Mouse (Mus musculus) right cerebral cortex, adult 2 months (tissue): ENCODE measurements around the gene Gm11020.
"Not testable (repeated sequence)": the region's sequence is repeated elsewhere in the genome, so short reads cannot be mapped to it uniquely, and the experiment has no call there.

Source experiments
- DNase-seq, 2 experiments: peaks; one replicate each; pipeline ENCODE4 v3.0.0; 2021 to 2022; ENCODE audit warnings: low spot score in 2 of 2

Gene Gm11020

DNA sequence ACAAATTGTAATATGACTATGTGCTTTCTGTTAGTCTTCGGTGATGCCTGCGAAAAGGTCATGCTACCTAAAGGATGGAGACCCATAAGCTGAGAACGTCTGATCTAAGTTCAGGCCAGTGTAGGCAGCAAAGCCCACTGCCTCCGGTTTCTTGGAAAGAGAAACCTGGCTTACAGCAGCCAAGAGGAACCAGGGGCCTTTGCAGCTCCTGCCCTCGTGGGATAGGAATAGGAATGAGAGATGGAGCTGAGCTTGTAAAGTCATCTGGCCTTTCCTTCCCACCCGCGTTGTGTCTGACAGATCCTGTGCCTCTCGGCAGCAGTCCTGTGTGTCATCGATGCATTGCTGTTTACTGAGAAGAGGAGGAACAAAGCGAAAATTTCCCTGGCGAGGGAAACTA is at the start of gene Gm11020:
TSS of gene Gm11020 (plus strand) at position 301 of the 400 bp plus-strand sequence.
- not testable (repeated sequence) for DNase-seq

DNA sequence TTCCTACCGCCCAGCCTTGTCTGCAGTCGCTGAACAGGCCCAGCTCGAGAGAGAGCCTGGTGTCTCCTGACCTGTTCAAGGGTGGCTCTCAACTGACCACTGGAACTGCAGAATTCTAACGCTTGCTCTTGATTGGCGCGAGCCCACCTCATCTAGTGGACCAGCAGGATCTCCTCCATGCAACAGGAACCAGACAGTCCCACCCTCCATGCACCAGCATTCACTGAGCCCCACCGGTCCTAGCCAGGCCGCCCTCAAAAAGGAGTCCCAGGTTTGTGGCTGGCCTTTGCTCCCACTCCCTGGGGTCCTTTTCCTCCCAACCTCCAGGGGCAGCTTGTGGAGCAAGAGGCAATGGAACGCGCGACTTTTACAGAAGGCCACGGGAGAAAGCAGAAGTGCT is 28.3 kb upstream of the Gm11020 start, which contains the start of gene Cmtm2a:
TSS of gene Cmtm2a (minus strand) at position 101 of the 400 bp plus-strand sequence.
- not testable (repeated sequence) for DNase-seq

DNA sequence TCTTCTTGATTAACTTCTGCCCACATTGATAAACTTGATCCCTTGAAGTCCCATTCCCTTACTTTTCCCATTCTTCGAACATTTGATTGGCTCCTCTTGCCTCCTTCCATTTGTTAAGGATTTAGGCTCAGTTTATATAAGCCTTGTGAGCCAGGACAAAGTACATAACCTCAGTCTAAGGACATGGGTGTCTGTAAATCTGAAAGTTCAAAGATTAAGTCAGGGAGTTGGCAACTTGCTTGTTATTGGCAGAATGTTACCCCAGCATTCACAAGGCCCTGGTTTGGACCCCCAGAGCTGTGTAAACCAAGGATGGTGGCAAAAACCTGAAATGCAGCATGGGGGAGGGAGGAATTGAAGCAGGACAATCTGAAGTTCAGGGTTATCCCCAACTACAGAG is 27.0 kb upstream of the Gm11020 start:
- DNase-seq = no peak

DNA sequence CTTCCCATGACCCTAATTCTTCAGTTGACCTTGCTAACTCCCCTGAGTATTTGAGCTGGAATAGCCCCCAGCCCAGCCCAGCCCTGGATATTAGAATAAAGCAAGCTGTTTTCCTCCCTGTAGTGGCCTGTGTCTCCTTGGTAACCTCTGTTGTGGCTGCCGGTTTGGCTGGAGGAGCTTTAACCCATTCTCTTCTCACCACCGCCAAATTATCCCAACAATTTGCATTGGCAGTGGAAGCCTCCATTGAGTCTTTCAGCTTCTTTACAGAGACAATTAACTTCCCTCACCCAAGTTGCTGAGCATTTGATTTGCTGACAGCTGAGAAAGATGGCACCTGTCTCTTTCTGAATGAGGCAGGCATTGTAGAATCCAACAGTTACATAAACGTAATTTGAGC is 19.8 kb upstream of the Gm11020 start:
- DNase-seq = peak in 1 of 2 experiments; percentile 4

DNA sequence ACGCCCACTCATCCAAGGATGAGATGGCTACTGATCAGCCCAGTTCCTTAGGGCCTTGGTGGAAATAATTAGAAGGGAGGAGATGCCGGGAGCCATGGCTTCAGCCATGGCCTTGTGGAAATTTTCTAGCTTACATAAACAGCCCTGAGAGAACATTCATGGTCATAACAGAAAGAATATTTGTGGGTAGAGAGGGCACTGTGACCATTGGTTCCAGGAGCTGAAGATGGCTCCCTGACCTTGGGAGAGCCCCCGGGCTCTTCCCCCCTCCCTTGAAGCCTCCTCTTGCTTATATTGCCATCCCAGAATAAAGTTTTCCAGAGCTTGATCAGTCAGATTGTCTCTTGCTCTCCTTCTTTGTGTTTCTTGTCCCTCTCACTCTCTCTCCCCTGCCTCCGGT is 18.8 kb upstream of the Gm11020 start:
- DNase-seq = not testable (repeated sequence)

DNA sequence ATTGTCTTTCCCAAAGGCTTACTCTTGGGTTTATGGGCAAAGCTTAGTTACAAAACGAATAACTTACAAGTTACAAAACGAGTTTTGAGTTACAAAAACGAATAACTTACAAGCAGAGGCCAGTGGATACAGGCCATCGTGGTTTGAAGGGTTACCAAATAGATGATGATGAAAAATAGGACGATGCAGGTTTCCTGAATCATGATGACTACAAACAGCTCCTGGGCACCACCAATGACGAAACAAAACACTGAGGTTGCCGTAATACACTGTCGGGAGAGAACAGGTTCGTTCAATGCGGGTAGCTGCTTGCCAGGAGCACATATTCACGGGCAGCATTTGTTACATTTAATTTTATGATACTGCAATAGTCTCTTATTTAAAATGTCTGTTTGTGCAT is 16.4 kb upstream of the Gm11020 start:
- no peak for DNase-seq

DNA sequence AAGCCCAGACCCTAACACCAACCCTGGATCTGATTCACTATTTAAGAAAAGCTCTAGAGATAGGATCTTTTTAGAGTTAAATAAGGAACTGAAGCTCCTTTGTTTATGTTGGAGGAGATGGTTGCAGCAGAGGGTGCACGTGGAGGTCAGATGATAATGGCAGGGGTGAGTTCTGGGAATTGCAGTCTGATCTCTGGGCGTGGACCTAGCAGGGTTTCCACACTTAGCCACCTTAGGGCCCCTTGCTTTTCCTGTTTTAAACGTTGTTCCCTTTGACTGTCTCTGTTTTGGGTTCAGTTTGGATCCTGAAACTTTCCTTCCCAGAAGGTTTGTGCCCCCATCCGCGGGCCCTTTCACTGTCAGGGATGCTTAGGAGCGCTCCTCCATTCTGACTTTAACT is 13.0 kb upstream of the Gm11020 start:
- not testable (repeated sequence) for DNase-seq

DNA sequence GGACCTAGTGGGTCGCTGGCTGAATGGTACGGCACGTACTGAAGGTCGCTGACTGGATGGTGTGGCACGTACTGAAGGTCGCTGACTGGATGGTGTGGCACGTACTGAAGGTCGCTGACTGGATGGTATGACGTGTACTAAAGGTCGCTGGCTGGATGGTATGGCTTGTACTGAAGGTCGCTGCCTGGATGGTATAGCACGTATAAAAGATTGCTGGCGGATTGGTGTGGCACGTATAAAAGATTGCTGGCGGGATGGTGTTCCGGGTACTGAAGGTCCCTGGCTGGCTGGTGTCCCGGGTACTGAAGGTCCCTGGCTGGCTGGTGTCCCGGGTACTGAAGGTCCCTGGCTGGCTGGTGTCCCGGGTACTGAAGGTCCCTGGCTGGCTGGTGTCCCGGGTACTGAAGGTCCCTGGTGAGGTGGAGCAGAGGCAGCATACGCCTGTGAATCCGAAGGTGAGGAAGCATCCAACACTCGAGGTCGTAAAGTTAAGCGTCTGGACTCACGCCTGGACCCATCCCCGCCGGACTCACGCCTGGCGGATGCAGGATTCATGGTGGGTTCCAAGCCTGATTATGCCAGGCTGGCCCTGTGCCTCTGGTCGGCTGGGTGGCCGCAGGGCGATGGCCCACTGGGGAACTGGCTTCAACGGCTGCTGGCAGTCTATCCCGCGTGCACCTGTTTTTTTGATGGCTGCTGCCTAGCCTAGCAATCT is 11.8 kb upstream of the Gm11020 start, which contains the start of the genes Gm45711 and Cmtm1:
TSS of gene Gm45711 (minus strand) at position 641 of the 715 bp plus-strand sequence.
TSS of gene Cmtm1 (minus strand) at position 705 of the 715 bp plus-strand sequence.
- peak in 1 of 2 experiments; percentile 3 for DNase-seq

DNA sequence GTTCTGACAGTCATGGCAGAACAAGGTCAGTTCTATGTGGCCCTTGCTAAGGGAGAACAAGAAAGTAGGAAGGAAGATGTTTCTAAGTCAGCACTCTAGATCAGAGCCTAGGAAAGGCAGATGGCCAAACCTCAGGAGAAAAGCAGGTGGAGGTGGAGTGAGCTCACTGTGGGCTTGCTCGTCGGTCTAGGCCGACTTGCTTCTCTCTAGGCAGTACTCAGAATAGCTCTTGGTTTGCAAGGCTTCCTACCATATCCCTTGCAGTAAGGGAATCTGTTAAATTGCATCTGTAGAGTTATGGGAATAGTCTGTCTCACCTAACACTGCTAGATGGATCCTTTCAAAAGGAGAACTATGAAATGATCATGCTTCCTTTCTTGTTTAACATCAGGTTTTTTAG is 9.3 kb upstream of the Gm11020 start:
- peak in 1 of 2 experiments; percentile 8 for DNase-seq

DNA sequence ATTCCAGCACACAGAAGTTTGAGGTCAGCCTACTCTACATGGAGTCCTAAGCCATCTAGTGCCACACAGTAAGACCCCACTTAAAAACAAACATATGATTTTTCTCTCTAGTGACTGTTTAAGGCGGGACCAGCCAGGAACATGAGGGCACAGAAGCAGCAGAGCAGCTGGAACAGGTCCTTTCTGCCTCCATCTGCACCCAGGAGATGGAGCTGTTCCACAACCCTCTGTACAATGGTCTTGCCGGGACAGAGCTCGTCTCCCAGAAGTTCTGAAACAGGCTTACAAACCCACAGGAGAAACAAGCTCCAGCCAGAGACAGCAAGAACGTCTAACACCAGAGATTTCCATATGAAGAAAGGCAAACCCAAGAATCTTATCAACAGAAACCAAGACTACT is 8.1 kb upstream of the Gm11020 start:
- DNase-seq = peak in 1 of 2 experiments; percentile 6

DNA sequence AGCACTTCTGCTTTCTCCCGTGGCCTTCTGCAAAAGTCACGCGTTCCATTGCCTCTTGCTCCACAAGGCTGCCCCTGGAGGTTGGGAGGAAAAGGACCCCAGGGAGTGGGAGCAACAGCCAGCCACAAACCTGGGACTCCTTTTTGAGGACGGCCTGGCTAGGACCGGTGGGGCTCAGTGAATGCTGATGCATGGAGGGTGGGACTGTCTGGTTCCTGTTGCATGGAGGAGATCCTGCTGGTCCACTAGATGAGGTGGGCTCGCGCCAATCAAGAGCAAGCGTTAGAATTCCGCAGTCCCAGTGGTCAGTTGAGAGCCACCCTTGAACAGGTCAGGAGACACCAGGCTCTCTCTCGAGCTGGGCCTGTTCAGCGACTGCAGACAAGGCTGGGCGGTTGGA is 563 bp downstream of the Gm11020 start, which contains the start of gene Cmtm2b:
TSS of gene Cmtm2b (plus strand) at position 301 of the 400 bp plus-strand sequence.
- not testable (repeated sequence) for DNase-seq

DNA sequence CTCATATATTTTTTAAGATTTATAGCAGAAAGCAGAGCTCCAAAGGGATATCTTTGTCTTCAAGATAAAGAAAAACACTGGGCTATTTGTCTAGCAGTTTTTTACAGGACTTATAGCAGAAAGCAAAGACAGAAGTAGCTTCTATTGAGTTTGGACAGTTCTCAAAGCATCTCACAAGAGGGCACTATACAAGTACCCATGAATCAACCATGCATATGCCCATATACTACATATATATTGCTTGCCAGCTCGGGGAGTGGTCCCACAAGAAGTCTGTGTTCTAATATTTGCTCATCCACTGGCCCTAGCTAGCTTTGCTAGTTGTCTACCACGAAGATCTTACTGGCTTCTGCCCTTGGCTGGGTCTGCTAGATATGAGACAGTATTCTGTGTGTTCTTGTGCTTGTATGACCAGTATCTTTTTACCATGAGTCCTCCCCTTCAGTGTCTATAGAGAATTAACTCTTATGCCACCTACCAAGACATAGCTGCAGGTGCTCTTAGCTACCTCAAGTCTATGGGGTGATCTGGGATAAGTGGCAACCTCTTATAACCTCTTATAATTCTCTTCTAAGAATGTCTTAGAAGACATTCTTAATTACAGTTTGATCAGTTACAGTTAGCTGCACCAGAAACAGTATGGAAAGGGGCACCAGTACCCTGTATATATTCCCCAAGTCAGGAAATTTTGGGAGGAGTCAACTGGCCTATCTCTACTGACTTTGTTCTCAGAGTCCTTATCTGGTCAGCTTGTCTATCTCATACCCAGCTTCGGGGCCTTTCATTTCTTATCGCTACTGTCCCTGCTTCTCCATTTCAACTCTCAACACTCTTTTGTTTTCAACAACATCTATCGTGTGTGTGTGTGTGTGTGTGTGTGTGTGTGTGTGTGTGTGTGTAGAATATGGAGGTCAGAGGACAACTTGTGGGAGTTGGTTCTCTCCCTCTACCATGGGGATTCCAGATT is 11.6 kb downstream of the Gm11020 start:
- DNase-seq = no peak

DNA sequence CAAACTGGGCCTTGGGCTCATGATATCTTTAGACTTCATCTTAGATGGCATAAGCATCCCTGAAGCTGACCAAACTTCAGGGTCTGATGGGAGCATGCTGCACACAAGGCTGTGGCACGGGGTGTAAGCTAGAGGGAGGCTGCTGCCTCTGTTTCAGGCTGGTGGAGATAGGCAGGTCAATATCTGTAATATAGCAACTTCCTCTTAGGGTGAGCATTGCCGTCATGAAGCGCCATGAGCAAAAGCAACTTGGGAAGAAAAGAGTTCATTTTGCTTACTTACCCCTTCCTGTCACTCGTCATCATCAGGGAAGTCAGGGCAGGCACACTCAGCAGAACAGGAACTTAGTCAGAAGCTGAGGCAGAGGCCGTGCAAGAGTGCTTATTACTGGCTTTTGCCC is 12.4 kb downstream of the Gm11020 start:
- no peak for DNase-seq

DNA sequence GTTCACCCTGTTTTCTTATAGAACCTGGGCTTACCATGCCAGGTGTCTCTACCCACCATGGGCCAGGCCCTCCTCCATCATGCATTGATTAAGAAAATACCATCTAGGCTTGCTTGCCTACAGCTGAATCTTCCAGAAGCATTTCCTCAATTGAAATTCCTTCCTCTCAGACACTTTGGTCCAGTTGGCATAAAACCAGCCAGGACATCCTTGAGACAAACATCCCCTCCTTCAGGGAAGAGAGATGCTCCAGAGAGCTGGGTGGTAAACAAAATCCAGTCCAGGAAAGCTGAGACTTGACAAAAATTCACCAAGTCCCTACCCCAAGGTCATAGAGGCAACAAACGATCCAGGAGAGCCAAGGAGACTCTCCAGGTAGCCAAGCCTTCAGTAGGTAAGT is 12.8 kb downstream of the Gm11020 start:
- no peak for DNase-seq

DNA sequence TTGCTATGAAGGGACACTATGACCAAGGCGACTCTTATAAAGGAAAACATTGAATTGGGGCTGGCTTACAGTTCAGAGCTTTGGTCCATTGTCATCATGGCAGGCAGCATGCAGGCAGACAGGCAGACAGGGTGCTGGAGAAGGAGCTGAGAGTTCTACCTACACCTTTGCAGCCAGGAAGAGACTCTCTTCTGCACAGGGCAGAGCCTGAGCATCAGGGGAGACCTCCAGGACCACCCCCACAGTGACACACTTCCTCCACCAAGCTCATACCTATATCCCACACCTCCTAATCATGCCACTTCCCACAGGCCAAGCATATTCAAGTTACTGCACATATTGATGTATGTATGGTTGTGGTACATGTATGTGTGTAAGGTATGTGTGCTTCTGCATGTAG is 15.4 kb downstream of the Gm11020 start:
- no peak for DNase-seq

DNA sequence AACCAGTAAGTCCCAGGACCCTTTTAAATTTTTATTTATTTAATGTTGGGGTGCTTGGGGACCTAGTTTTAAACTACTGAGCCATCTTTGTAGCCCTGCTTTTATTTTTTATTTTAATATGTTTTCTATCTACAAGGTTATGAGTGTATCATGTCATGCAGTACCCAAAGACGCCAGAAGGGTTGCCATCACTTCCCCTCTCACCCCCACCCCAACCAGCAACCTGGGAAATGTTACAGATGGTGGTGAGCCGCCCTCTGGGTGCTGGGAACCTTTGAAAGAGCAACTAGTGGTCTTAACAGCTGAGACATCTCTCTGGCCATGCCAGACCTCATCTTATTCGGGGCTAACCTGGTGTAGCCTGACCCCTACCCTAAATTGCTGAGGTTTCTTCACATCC is 16.5 kb downstream of the Gm11020 start:
- no peak for DNase-seq

DNA sequence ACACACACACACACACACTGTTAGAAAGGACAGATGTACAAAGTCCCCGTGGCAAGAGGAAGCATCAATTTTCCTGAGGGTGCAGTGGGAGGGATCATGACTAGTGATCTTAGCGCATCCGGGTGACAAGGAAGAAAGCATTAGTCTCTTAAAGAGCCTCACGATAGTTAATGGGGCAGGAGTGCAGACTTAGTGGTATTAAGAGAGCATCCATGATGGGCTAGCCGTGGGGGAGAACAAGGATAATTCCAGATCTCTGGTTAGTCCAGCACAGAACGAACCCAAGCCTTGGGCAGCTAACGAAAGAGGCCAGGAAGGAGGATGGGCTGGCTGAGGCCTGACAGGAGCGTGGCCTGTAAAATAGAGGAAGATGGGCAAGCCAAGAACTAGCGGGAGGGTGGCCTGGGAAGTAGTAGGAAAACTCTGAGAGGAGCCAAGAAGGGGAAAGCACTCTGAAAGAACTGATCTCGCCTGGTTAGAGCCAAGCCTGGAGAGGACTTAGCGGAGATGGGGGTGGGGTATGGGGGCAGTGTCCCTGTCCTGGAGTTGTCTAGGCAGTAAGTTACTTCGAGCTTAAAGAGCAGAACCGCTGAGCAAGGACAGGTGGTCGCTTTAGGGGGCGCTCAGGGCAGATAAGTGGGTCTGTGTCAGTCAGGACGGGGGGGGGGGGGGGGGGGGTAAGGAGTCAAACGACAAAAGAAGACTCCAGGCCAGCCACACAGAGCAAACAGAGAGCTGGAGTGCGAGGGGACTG is 18.0 kb downstream of the Gm11020 start, which contains the start of gene Cmtm3:
TSS of gene Cmtm3 (plus strand) at position 182 of the 754 bp plus-strand sequence.
- DNase-seq = peak in 1 of 2 experiments; percentile 20

DNA sequence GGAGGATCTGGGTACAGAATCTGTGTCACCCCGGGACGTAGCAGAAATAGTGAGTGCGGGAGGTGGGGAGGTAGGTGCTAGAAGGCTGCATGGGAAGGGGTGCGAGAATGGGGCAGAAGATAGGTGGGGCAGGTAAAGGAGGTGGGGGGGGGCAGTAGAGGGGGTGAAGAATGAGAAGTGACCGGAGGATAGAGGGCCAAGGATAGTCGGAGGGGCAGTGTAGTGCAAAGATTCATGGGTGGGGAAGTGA is 18.5 kb downstream of the Gm11020 start:
- DNase-seq = no peak

DNA sequence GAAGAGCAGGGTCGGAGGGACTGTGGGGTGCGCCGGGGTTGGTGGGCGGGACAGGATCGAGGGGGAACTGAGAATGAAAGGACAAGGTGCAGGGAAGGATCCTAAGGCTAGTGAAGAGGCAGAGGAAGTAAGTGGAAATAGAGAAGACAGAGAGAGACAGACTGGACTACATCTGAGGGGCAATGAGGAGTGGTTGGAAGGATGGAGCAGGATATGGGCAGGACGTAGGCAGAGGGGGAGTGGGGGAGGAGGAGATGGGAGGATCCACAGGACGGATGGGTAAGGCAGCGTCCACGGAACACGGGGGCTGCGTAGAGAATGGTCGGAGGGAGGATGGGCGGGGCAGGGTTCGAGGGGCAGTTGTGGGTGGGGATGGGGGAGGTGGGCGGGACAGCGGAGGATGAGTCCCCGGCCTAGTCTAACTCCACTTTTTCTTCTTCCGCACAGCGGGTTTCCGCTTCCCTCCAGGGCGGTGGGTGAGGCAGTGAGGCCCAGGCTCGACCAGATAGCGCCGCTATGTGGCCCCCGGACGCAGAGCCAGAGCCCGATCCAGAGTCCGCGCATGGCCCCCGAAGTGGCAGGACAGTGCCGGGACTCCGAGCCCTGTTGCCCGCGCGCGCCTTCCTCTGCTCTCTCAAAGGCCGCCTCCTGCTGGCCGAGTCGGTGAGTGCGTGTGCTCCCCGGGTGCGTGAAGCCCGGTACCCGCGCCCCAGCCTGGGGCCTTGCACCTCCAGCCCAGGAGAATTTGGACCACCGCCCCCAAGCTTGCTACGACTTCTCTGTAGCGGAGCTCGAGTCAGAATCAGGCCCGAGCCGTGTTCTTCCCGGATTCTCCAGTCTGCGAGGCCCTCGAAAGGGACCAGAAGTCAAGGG is 19.1 kb downstream of the Gm11020 start:
- peak; percentile 53 to 59 for DNase-seq

DNA sequence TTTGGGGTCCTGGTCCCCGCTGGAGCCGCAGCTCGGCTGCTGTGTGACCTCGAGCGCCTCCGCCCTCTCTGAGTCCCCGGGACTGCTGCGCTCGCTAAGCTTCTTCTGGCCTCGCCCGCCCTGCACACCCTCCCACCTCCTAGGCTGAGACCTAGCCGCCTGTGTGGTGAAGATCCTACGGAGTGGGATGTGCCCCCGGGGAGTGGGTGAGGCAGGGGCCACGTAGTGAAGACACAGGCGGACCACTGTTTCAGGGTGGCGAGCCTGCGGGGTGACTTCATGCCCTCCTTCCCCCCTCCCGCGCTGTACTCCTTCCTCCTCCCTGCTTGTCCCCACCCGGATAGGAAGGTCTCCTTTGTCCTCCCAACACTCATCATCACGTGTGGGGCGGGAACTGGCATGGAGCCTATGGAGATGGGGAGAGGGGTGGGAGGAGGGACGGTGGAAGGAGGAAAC is 19.8 kb downstream of the Gm11020 start:
- peak; percentile 17 to 19 for DNase-seq

DNA sequence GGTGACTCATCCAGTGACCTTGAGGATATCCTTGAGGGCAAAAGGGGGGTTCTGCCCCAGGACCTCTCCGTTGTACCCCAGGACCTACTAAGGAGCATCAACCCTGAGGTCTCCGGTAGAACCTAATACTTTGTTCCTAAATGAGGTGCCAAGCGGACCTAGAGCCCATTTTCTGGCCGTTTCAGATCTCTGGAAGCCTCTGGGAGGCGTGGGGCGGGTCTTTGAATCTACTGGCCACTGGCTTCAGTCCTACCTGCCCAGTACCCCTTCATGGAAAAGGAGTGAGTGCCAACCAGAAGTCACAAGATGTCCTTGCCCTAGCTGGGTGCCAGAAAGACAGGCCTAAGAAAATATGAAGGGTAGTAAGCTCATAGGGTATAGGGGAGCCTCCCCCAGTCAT is 20.3 kb downstream of the Gm11020 start:
- DNase-seq = no peak
